Mouse (Mus musculus) skeletal muscle tissue, postnatal 0 days (tissue): Measurements from ENCODE around the gene Sdk2. TPM values are rescaled to one million over a fixed set of nuclear protein-coding genes. Genes with fewer than 3 reads are reported as not detected.

Experiments used
- polyA plus RNA-seq: library from polyadenylated mRNA; unstranded; fragments of >200 nt; fragmentation: Nextera tagmentation; extraction: Ambion mirVana; gene quantifications from 2 replicates; pipeline ENCODE4 v1.2.1, GENCODE M21; 2015

The Sdk2 gene
- polyA plus RNA-seq: 1.7 and 2.0 TPM in 2 replicates

GRCm38 (mm10) chr11:114066951-114067762 is at the start of gene Sdk2:
Gene Sdk2, minus strand, starts transcription at chr11:114067046.

GRCm38 (mm10) chr11:113751484-113752084 is 315.3 kb downstream of the Sdk2 start, which contains the start of gene Cdc42ep4:
Gene Cdc42ep4, minus strand, starts transcription at chr11:113751881.

